Mouse (Mus musculus): Measurements from ENCODE around the gene Adgrg6.

Adgrg6 gene

GRCm38 (mm10) chr10:14385574-14385973, 159.9 kb downstream of the Adgrg6 start:
- CTCF ChIA-PET: no interaction called here

GRCm38 (mm10) chr10:14365065-14365589, 180.3 kb downstream of the Adgrg6 start:
- CTCF ChIA-PET: no interaction called here

GRCm38 (mm10) chr10:14363226-14363625, 182.2 kb downstream of the Adgrg6 start:
- CTCF ChIA-PET: no interaction called here

- CTCF ChIA-PET: no interaction called here
Measured at GRCm38 (mm10) chr10:14358271-14358670, 187.2 kb downstream of the Adgrg6 start.
